Mouse (Mus musculus): ENCODE data around the gene Lamtor2. TPM values are rescaled to one million over a fixed set of nuclear protein-coding genes. Genes with fewer than 3 reads are reported as not detected.

Lamtor2 gene
- polyA plus RNA-seq, 1 experiment from 2014 or later, result 81.7 TPM

- peak overlapping the region; percentile 53 for H3K9ac ChIP-seq (ENCODE audit: low read depth, low read length)
- H3K27ac ChIP-seq (ENCODE audit: low read depth, low read length), result peak overlapping the region; percentile 47; the same call in 1 of the 2 replicates
- 0 out of 2 replicates have a peak, but pooled peaks cover 5% of the 10 kb centered on the region for H3K36me3 ChIP-seq (ENCODE audit: control insufficient read depth, insufficient read depth, low read length)
- WGBS, result 12% methylated on average over 8 of the region's 8 CpGs
- no peaks in the 10 kb centered on the region for H3K9me3 ChIP-seq (ENCODE audit: control insufficient read depth, low read length)
- peak overlapping the region; percentile 5; the same call in 1 of the 2 replicates for H3K4me3 ChIP-seq (ENCODE audit: low read length)
- ATAC-seq (ENCODE audit: low FRiP score, low TSS enrichment), result no peak
- H3K4me2 ChIP-seq (replicated peaks; ENCODE audit: low read depth, low read length), result peak overlapping the region; percentile 8; the same call in 1 of the 2 replicates
- peaks cover 42% of the 10 kb centered on the region for H3K4me1 ChIP-seq (ENCODE audit: control insufficient read depth, insufficient read depth, low read length)
- H3K27me3 ChIP-seq (ENCODE audit: control insufficient read depth, insufficient read depth, low read length), result no peaks in the 10 kb centered on the region
Measured at GRCm38 (mm10) chr3:88527565-88527964, 25.3 kb downstream of the Lamtor2 start.

DNA sequence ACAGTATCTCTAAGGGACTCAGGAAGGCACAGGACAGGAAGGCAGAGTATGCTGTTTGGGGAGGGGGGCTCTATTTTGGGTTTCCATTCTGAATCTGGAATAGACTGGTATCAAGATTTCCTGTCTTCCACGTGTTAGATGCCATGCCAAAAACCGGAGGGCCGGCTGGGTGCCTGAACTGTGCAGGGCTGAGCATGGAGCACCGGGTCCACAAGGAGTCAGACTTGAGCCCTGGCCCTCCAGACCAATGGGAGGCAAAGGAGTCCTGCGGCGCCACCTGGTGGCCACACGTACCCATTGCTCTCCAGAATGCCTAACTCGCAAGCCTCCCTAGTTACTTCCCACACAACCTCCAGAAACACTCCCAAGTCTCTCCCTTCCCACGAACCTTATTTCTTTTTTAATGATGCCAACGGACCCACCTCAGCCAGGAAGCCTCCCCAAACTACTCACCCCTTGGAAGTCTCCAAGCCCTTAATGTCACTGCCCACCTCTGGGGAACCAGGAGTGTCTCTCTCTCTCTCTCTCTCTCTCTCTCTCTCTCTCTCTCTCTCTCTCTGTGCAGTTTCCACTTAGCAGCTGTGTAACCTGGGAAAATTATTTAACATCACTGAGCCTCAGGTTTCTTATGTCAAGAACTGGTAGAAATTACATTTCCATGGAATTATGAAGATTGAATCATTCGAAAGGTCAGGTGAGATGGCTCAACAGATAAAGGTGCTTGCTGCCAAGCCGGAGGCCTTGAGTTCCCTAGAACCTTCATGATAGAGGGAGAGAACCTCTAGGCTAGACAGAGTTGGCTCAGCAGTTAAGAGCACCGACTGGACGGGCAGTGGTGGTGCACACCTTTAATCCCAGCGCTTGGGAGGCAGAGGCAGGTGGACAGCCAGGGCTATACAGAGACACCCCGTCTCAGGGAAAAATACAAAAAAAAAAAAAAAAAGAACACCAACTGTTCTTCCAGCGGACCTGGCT lies 26.4 kb downstream of the Lamtor2 start:
- Histone ChIP-seq H3K9me3 (ENCODE audit: control insufficient read depth, low read length) (no peaks in the 10 kb centered on the region), H3K4me2 (replicated peaks; ENCODE audit: low read depth, low read length) (no peak overlapping the region; the same call in 1 of the 2 replicates), H3K4me3 (ENCODE audit: low read length) (no peak overlapping the region), H3K27ac (ENCODE audit: low read depth, low read length) (no peak overlapping the region), H3K4me1 (ENCODE audit: control insufficient read depth, insufficient read depth, low read length) (peaks cover 42% of the 10 kb centered on the region), H3K27me3 (ENCODE audit: control insufficient read depth, insufficient read depth, low read length) (no peaks in the 10 kb centered on the region), H3K36me3 (ENCODE audit: control insufficient read depth, insufficient read depth, low read length) (0 out of 2 replicates have a peak, but pooled peaks cover 5% of the 10 kb centered on the region), H3K9ac (ENCODE audit: low read depth, low read length) (no peak overlapping the region)
- peak; percentile 79 for ATAC-seq (ENCODE audit: low FRiP score, low TSS enrichment)
- 34% methylated on average over 17 of the region's 17 CpGs for WGBS

DNA sequence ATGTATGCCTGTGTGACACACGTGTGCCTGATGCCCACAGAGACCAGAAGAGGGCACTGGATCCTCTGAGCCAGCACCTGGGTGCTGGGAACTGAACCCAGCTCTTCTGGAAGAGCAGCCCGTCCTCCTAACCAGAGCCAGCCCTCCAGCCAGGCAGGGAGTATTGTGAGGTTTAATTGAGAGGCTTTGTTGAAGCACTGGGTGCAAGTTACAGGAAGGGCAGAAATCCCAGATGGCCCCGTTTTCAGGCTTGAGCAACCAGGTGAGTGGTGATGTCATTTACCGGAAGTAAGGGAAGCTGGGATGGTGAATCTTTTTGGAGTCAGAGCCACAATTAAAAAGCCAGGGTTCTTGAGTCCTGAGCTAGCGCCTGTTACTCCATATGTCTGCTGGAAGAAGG lies 27.9 kb downstream of the Lamtor2 start:
- peaks cover 36% of the 10 kb centered on the region for H3K4me1 ChIP-seq (ENCODE audit: control insufficient read depth, insufficient read depth, low read length)
- H3K36me3 ChIP-seq (ENCODE audit: control insufficient read depth, insufficient read depth, low read length), result 0 out of 2 replicates have a peak, but pooled peaks cover 5% of the 10 kb centered on the region
- no peak for ATAC-seq (ENCODE audit: low FRiP score, low TSS enrichment)
- H3K9me3 ChIP-seq (ENCODE audit: control insufficient read depth, low read length), result no peaks in the 10 kb centered on the region
- 90% methylated on average over 5 of the region's 5 CpGs for WGBS
- H3K27me3 ChIP-seq (ENCODE audit: control insufficient read depth, insufficient read depth, low read length), result no peaks in the 10 kb centered on the region
- no peak overlapping the region for H3K4me3 ChIP-seq (ENCODE audit: low read length)
- H3K4me2 ChIP-seq (replicated peaks; ENCODE audit: low read depth, low read length), result no peak overlapping the region
- no peak overlapping the region for H3K9ac ChIP-seq (ENCODE audit: low read depth, low read length)
- H3K27ac ChIP-seq (ENCODE audit: low read depth, low read length), result no peak overlapping the region

GRCm38 (mm10) chr3:88523027-88523426 lies 29.8 kb downstream of the Lamtor2 start:
- H3K9ac ChIP-seq (ENCODE audit: low read depth, low read length), result no peak overlapping the region
- WGBS, result 83% methylated on average over 8 of the region's 8 CpGs

DNA sequence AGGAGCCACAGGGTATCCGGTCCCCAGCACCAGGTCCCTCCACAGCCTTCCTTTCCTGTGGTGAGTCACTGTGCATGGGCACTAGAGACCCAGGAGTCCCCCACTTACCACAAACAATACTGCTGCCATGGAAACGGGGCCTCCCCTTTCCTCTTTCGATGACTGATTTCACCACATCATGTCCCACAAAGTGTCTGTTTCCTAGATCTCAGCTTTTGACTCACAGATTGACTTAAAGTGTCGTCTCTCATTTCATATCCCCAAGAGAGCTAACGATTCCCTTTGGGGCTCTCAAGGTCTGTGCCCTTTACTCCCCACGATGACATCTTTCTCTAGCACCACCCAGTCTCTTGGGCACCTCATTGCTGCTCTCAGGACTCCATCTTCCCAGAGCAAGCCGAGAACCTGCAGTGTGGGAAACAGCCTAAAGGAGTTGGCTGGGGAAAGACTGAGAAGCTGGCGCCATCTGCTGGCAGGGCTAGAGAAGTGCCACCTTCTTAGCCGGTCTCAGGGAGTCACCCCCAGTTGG lies 31.0 kb downstream of the Lamtor2 start:
- WGBS, result 32% methylated on average over 9 of the region's 9 CpGs
- Histone ChIP-seq H3K4me2 (replicated peaks; ENCODE audit: low read depth, low read length) (no peak overlapping the region), H3K36me3 (ENCODE audit: control insufficient read depth, insufficient read depth, low read length) (0 out of 2 replicates have a peak, but pooled peaks cover 5% of the 10 kb centered on the region), H3K27ac (ENCODE audit: low read depth, low read length) (no peak overlapping the region), H3K9me3 (ENCODE audit: control insufficient read depth, low read length) (no peaks in the 10 kb centered on the region), H3K4me1 (ENCODE audit: control insufficient read depth, insufficient read depth, low read length) (0 out of 2 replicates have a peak, but pooled peaks cover 7% of the 10 kb centered on the region), H3K27me3 (ENCODE audit: control insufficient read depth, insufficient read depth, low read length) (no peaks in the 10 kb centered on the region), H3K4me3 (ENCODE audit: low read length) (no peak overlapping the region), H3K9ac (ENCODE audit: low read depth, low read length) (no peak overlapping the region)
- peak; percentile 30; the same call in 1 of the 2 replicates for ATAC-seq (ENCODE audit: low FRiP score, low TSS enrichment)

More at GRCm38 (mm10) chr3:88523027-88523426, 29.8 kb downstream of the Lamtor2 start:
- Histone ChIP-seq H3K27ac (ENCODE audit: low read depth, low read length) (no peak overlapping the region), H3K4me2 (replicated peaks; ENCODE audit: low read depth, low read length) (no peak overlapping the region), H3K36me3 (ENCODE audit: control insufficient read depth, insufficient read depth, low read length) (0 out of 2 replicates have a peak, but pooled peaks cover 5% of the 10 kb centered on the region), H3K9me3 (ENCODE audit: control insufficient read depth, low read length) (no peaks in the 10 kb centered on the region), H3K27me3 (ENCODE audit: control insufficient read depth, insufficient read depth, low read length) (no peaks in the 10 kb centered on the region), H3K4me3 (ENCODE audit: low read length) (no peak overlapping the region), H3K4me1 (ENCODE audit: control insufficient read depth, insufficient read depth, low read length) (peaks cover 18% of the 10 kb centered on the region)
- no peak for ATAC-seq (ENCODE audit: low FRiP score, low TSS enrichment)

- no peak for ATAC-seq (ENCODE audit: low FRiP score, low TSS enrichment)
- H3K9ac ChIP-seq (ENCODE audit: low read depth, low read length), result no peak overlapping the region
- 0 out of 2 replicates have a peak, but pooled peaks cover 5% of the 10 kb centered on the region for H3K36me3 ChIP-seq (ENCODE audit: control insufficient read depth, insufficient read depth, low read length)
- H3K9me3 ChIP-seq (ENCODE audit: control insufficient read depth, low read length), result no peaks in the 10 kb centered on the region
- H3K4me2 ChIP-seq (replicated peaks; ENCODE audit: low read depth, low read length), result no peak overlapping the region
- 92% methylated on average over 6 of the region's 6 CpGs for WGBS
- H3K4me1 ChIP-seq (ENCODE audit: control insufficient read depth, insufficient read depth, low read length), result 0 out of 2 replicates have a peak, but pooled peaks cover 3% of the 10 kb centered on the region
- no peak overlapping the region for H3K27ac ChIP-seq (ENCODE audit: low read depth, low read length)
- H3K4me3 ChIP-seq (ENCODE audit: low read length), result no peak overlapping the region
- no peaks in the 10 kb centered on the region for H3K27me3 ChIP-seq (ENCODE audit: control insufficient read depth, insufficient read depth, low read length)
Measured at GRCm38 (mm10) chr3:88521156-88521555, 31.7 kb downstream of the Lamtor2 start.

GRCm38 (mm10) chr3:88520078-88520477 lies 32.8 kb downstream of the Lamtor2 start:
- Histone ChIP-seq H3K9me3 (ENCODE audit: control insufficient read depth, low read length) (no peaks in the 10 kb centered on the region), H3K4me2 (replicated peaks; ENCODE audit: low read depth, low read length) (no peak overlapping the region), H3K27me3 (ENCODE audit: control insufficient read depth, insufficient read depth, low read length) (no peaks in the 10 kb centered on the region), H3K4me3 (ENCODE audit: low read length) (no peak overlapping the region), H3K9ac (ENCODE audit: low read depth, low read length) (no peak overlapping the region), H3K27ac (ENCODE audit: low read depth, low read length) (no peak overlapping the region), H3K36me3 (ENCODE audit: control insufficient read depth, insufficient read depth, low read length) (0 out of 2 replicates have a peak, but pooled peaks cover 3% of the 10 kb centered on the region), H3K4me1 (ENCODE audit: control insufficient read depth, insufficient read depth, low read length) (no peaks in the 10 kb centered on the region)
- 74% methylated on average over 2 of the region's 2 CpGs for WGBS
- no peak for ATAC-seq (ENCODE audit: low FRiP score, low TSS enrichment)

- Histone ChIP-seq H3K36me3 (ENCODE audit: control insufficient read depth, insufficient read depth, low read length) (no peaks in the 10 kb centered on the region), H3K9ac (ENCODE audit: low read depth, low read length) (no peak overlapping the region), H3K27me3 (ENCODE audit: control insufficient read depth, insufficient read depth, low read length) (no peaks in the 10 kb centered on the region), H3K9me3 (ENCODE audit: control insufficient read depth, low read length) (no peaks in the 10 kb centered on the region), H3K4me1 (ENCODE audit: control insufficient read depth, insufficient read depth, low read length) (no peaks in the 10 kb centered on the region), H3K4me2 (replicated peaks; ENCODE audit: low read depth, low read length) (no peak overlapping the region), H3K4me3 (ENCODE audit: low read length) (no peak overlapping the region), H3K27ac (ENCODE audit: low read depth, low read length) (no peak overlapping the region)
- 55% methylated on average over 4 of the region's 4 CpGs for WGBS
- no peak for ATAC-seq (ENCODE audit: low FRiP score, low TSS enrichment)
Measured at GRCm38 (mm10) chr3:88518411-88518810, 34.5 kb downstream of the Lamtor2 start.

Measured in kidney, embryonic 14.5 days (tissue).